Mouse (Mus musculus) megakaryocyte-erythroid progenitor cell, adult 5-6 weeks (primary cell): ENCODE measurements around the gene Ipcef1. TPM values are rescaled to one million over a fixed set of nuclear protein-coding genes. Genes with fewer than 3 reads are reported as not detected.
"Not testable (repeated sequence)": the region's sequence is repeated elsewhere in the genome, so short reads cannot be mapped to it uniquely, and the experiment has no call there.

Experiments used
- ATAC-seq: replicated peaks from 2 replicates; pipeline ENCODE4 v1.8.0; 2016; ENCODE audit warnings: mild to moderate bottlenecking, inconsistent platforms; ENCODE audit not compliant: severe bottlenecking, poor library complexity, low FRiP score, low TSS enrichment
- total RNA-seq, 2 experiments: library from RNA; stranded (forward) in 1 of 2; stranded (reverse) in 1 of 2; fragments of 200-1000, 215-1000 nt in 1 of 2; fragments of >200 nt in 1 of 2; fragmentation: Nextera tagmentation in 1 of 2; gene quantifications; 2 replicates each; pipeline ENCODE4 v1.2.3; 2014 to 2017

Ipcef1 gene
- total RNA-seq, 2 experiments from 2014 or later: 2.5 to 6.4 TPM

GRCm38 (mm10) chr10:7043896-7044295, 8.4 kb downstream of the Ipcef1 start:
- ATAC-seq: no peak

- ATAC-seq: no peak
These were observed 11.2 kb downstream of the Ipcef1 start for GRCm38 (mm10) chr10:7041032-7041431.

GRCm38 (mm10) chr10:7037194-7037593, 15.1 kb downstream of the Ipcef1 start:
- ATAC-seq: no peak

- no peak for ATAC-seq
These were observed 16.7 kb downstream of the Ipcef1 start for GRCm38 (mm10) chr10:7035547-7035946.

- ATAC-seq: no peak
These were observed 18.8 kb downstream of the Ipcef1 start for GRCm38 (mm10) chr10:7033459-7033858.

GRCm38 (mm10) chr10:7025028-7025427, 27.2 kb downstream of the Ipcef1 start:
- no peak for ATAC-seq

GRCm38 (mm10) chr10:7020551-7020950, 31.7 kb downstream of the Ipcef1 start:
- no peak for ATAC-seq

- ATAC-seq: no peak
These were observed 32.4 kb downstream of the Ipcef1 start for GRCm38 (mm10) chr10:7019781-7020386.

- no peak for ATAC-seq
These were observed 37.1 kb downstream of the Ipcef1 start for GRCm38 (mm10) chr10:7015199-7015598.

- ATAC-seq: no peak
These were observed 41.7 kb downstream of the Ipcef1 start for GRCm38 (mm10) chr10:7010543-7010942.

- no peak for ATAC-seq
These were observed 47.2 kb downstream of the Ipcef1 start for GRCm38 (mm10) chr10:7004980-7005538.

GRCm38 (mm10) chr10:7003898-7004297, 48.4 kb downstream of the Ipcef1 start:
- not testable (repeated sequence) for ATAC-seq

- ATAC-seq: no peak
These were observed 52.9 kb downstream of the Ipcef1 start for GRCm38 (mm10) chr10:6999355-6999754.

- ATAC-seq: no peak
These were observed 53.6 kb downstream of the Ipcef1 start for GRCm38 (mm10) chr10:6998576-6999250.

GRCm38 (mm10) chr10:6996895-6997294, 55.4 kb downstream of the Ipcef1 start:
- no peak for ATAC-seq

- no peak for ATAC-seq
These were observed 63.7 kb downstream of the Ipcef1 start for GRCm38 (mm10) chr10:6988555-6988954.

- no peak for ATAC-seq
These were observed 64.7 kb downstream of the Ipcef1 start for GRCm38 (mm10) chr10:6987399-6988098.

- no peak for ATAC-seq
These were observed 66.0 kb downstream of the Ipcef1 start for GRCm38 (mm10) chr10:6986246-6986645.

GRCm38 (mm10) chr10:6983431-6983830, 68.8 kb downstream of the Ipcef1 start:
- no peak for ATAC-seq

GRCm38 (mm10) chr10:6982751-6983151, 69.5 kb downstream of the Ipcef1 start:
- ATAC-seq: no peak
